Mouse (Mus musculus) neural tube, embryonic 12.5 days (tissue): ENCODE results near the gene Gm17455. TPM values are rescaled to one million over a fixed set of nuclear protein-coding genes. Genes with fewer than 3 reads are reported as not detected.

Source experiments
- ATAC-seq: fragments of 200-750 bp; cut with Nextera tagmentation; 2 replicates; pipeline ENCODE4 v1.8.0; 2017; ENCODE audit warnings: low read depth, mild to moderate bottlenecking, moderate TSS enrichment, moderate library complexity; ENCODE audit not compliant: low FRiP score
- H3K27ac ChIP-seq: fragments of 300-500 bp; sonication (generic); 2 replicates; pipeline ENCODE4 v1.5.1; 2016
- H3K27me3 ChIP-seq: fragments of 300-500 bp; sonication (generic); replicated peaks from 2 replicates; pipeline ENCODE4 v1.6.1; 2016; ENCODE audit warnings: mild to moderate bottlenecking
- H3K36me3 ChIP-seq: fragments of 300-500 bp; sonication (generic); 2 replicates; pipeline ENCODE4 v1.6.1; 2016; ENCODE audit warnings: mild to moderate bottlenecking
- H3K4me1 ChIP-seq: fragments of 300-500 bp; sonication (generic); 2 replicates; pipeline ENCODE4 v1.6.1; 2016
- H3K4me2 ChIP-seq: fragments of 300-500 bp; sonication (generic); replicated peaks from 2 replicates; pipeline ENCODE4 v1.6.1; 2016; ENCODE audit warnings: mild to moderate bottlenecking
- H3K4me3 ChIP-seq: fragments of 300-500 bp; sonication (generic); 2 replicates; pipeline ENCODE4 v1.5.1; 2016
- H3K9ac ChIP-seq: fragments of 300-500 bp; sonication (generic); 2 replicates; pipeline ENCODE4 v1.6.1; 2016; ENCODE audit warnings: mild to moderate bottlenecking
- H3K9me3 ChIP-seq: fragments of 300-500 bp; sonication (generic); 2 replicates; pipeline ENCODE4 v1.6.1; 2016; ENCODE audit warnings: mild to moderate bottlenecking
- WGBS: fragments of 180-500 bp; shearing (Covaris S2); methylation state at CpG from one replicate; pipeline ENCODE4 v1.1.7; 2016; 5-methylcytosine and 5-hydroxymethylcytosine counted together
- polyA plus RNA-seq: library from polyadenylated mRNA; unstranded; fragments of >200 nt; fragmentation: Nextera tagmentation; extraction: Ambion mirVana; gene quantifications from 2 replicates; pipeline ENCODE4 v1.2.1, GENCODE M21; 2016

Gm17455 gene
- 3.3 and 3.9 TPM in 2 replicates for polyA plus RNA-seq

DNA sequence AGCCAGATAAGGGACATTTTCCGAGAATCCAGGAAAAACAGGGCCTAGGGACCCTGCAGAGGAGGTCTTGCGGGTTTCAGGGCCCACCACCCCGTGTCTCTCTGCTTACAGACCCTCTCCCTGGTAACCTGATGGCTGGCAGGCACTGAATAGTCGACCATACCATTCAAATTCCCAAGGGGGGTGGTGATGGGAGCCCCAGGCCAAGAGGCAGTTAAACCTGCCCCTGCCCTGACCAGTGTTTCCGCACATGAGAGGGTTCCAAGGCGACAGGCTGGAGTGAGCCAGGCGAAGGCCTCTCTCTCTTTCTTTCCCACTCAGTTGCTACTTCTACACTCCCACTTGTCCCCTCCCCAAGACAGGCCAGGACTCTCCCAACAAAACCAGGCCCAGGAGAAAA lies at the start of gene Gm17455:
Gene Gm17455 (plus strand): TSS at position 278 of the 400 bp plus-strand sequence.
- no peaks in the 10 kb centered on the region for H3K36me3 ChIP-seq
- no peaks in the 10 kb centered on the region for H3K27me3 ChIP-seq
- no peaks in the 10 kb centered on the region for H3K9me3 ChIP-seq
- 43% methylated on average over 7 of the region's 7 CpGs for WGBS
- H3K9ac ChIP-seq = no peak within 1 kb of the TSS
- no peak within 1 kb of the TSS for H3K4me3 ChIP-seq
- no peak within 1 kb of the TSS for H3K4me2 ChIP-seq
- no peak for ATAC-seq
- peaks cover 13% of the 10 kb centered on the region; the same call in 1 of the 2 replicates for H3K4me1 ChIP-seq
- no peak within 1 kb of the TSS for H3K27ac ChIP-seq

DNA sequence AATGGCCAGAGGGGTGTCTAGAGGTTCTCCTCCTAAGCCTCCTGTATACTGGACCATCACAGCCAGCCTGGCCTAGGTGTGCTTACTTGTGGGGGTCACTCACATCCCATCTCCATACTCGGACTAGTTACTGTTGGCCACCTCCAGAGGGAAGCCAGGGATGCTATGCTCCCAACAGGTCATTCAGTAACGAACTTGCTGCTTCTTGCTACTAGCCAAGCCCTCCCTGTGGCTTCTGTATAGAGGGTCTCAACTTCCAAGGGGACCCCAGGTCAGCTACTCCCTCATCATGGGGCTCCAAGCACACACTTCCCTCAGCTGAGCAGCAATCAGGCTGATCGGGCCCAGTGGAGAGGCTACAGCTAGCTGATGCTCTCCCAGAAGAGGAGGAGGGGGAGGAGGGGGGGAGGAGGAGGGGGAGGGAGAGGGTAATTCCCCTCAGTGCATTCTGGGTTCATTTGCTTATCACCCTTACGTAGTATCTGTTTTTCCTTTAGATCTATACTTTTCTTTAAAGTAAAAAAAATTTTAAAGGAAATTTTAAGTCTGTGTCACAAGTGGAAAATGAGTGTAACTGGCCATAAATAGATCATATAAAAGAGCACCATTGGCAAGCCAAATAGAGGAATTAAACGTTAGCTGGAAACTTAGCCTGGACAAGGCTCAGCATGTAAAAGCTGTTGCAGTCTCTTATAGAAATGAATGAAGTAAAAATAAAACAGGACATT lies 49.3 kb upstream of the Gm17455 start:
- Histone ChIP-seq H3K9ac (no peak overlapping the region), H3K27ac (no peak overlapping the region), H3K9me3 (no peaks in the 10 kb centered on the region), H3K4me2 (peak overlapping the region; percentile 12; the same call in 1 of the 2 replicates), H3K4me3 (no peak overlapping the region), H3K4me1 (peaks cover 47% of the 10 kb centered on the region), H3K27me3 (peaks cover 13% of the 10 kb centered on the region), H3K36me3 (no peaks in the 10 kb centered on the region)
- ATAC-seq = no peak
- WGBS = 46% methylated on average over 5 of the region's 5 CpGs

DNA sequence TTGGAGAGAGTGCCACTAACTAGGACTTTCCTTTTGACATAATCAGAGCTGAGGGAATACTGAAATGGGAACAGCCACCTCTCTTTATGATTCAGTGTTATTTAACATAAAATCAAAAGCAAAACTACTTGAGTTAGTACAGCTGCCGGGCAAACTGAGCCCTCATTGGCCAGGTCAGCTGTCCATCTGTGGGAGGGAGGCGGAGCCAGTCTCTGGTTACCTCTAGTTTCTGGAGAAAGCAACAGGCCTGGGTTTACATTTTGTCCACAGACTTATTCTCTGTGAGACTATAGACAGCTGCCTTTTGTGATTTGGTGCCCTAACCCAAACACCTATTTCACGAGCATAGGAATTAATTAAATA lies 48.7 kb upstream of the Gm17455 start:
- Histone ChIP-seq H3K36me3 (no peaks in the 10 kb centered on the region), H3K27me3 (peaks cover 13% of the 10 kb centered on the region), H3K4me3 (no peak overlapping the region), H3K9ac (no peak overlapping the region), H3K4me2 (peak overlapping the region; percentile 12; the same call in 1 of the 2 replicates), H3K9me3 (no peaks in the 10 kb centered on the region), H3K27ac (0 out of 2 replicates have a peak overlapping the region, but pooled peaks have one; percentile 27), H3K4me1 (peaks cover 47% of the 10 kb centered on the region)
- WGBS = 56% methylated on average over 3 of the region's 3 CpGs
- ATAC-seq = 0 out of 2 replicates have a peak, but pooled peaks have one; percentile 11

DNA sequence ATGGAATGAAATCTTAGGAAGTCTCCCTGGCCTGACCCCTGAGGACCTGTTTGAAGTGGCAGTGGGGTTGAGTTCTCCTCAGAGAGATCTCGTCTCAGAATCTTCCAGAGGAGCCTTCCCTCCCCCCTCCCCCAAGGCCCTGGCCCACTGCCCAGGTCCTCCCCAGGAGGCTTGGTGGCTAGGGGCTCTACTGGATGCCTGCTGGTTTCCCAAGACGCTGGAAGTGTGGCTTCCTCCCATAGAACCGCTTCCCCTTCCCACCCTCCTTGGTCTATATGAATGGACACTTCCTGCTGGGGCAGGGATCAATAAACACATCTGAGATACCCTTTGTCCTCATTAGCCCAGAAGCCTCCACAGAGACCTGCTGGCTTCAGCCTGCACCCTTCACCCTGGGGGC lies 48.3 kb upstream of the Gm17455 start:
- H3K4me1 ChIP-seq = peaks cover 46% of the 10 kb centered on the region
- H3K4me2 ChIP-seq = peak overlapping the region; percentile 12; the same call in 1 of the 2 replicates
- 13% methylated on average over 3 of the region's 3 CpGs for WGBS
- H3K27me3 ChIP-seq = peaks cover 13% of the 10 kb centered on the region
- 0 out of 2 replicates have a peak, but pooled peaks have one; percentile 13 for ATAC-seq
- H3K9ac ChIP-seq = no peak overlapping the region
- H3K36me3 ChIP-seq = no peaks in the 10 kb centered on the region
- peak overlapping the region; percentile 27; the same call in 1 of the 2 replicates for H3K27ac ChIP-seq
- no peak overlapping the region for H3K4me3 ChIP-seq
- H3K9me3 ChIP-seq = no peaks in the 10 kb centered on the region

DNA sequence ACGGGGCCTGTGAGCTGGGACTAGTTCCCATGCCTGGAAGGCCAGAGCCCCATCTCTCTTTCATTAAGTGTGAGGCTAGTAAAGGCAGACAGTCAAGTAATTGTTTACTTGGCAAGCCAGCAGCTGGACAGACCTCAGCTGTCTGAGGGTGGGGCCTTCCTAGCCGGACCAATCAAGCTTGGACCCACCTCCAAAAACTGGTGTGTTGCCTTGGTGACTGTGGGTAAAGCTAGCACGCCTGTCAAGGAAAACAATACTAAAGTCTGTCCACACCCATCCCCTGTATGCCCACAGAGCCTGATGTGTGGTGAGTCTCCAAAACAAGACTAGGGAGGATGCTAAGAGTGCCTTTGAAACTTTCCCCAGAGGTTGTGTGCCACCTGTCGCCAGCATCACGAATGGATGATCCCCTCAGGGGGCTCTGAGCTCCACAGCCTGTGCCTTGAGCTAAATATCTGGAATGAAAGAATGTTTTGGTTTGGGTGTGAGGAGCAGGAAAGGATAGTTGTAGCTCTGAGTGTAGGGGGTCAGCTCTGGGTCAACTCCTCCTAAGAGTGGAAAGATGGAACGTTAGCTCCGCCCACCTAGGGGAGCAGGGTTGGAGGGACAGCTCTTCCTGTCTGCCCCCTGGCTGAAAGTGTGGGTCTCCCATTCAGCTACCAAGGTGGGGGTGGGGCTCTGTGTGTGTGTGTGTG lies 47.6 kb upstream of the Gm17455 start:
- H3K4me3 ChIP-seq = no peak overlapping the region
- H3K9ac ChIP-seq = no peak overlapping the region
- ATAC-seq = peak; percentile 65
- no peaks in the 10 kb centered on the region for H3K36me3 ChIP-seq
- H3K27ac ChIP-seq = peak overlapping the region; percentile 27; the same call in 1 of the 2 replicates
- 22% methylated on average over 7 of the region's 7 CpGs for WGBS
- H3K27me3 ChIP-seq = peaks cover 10% of the 10 kb centered on the region
- no peaks in the 10 kb centered on the region for H3K9me3 ChIP-seq
- peaks cover 39% of the 10 kb centered on the region for H3K4me1 ChIP-seq
- peak overlapping the region; percentile 12; the same call in 1 of the 2 replicates for H3K4me2 ChIP-seq

DNA sequence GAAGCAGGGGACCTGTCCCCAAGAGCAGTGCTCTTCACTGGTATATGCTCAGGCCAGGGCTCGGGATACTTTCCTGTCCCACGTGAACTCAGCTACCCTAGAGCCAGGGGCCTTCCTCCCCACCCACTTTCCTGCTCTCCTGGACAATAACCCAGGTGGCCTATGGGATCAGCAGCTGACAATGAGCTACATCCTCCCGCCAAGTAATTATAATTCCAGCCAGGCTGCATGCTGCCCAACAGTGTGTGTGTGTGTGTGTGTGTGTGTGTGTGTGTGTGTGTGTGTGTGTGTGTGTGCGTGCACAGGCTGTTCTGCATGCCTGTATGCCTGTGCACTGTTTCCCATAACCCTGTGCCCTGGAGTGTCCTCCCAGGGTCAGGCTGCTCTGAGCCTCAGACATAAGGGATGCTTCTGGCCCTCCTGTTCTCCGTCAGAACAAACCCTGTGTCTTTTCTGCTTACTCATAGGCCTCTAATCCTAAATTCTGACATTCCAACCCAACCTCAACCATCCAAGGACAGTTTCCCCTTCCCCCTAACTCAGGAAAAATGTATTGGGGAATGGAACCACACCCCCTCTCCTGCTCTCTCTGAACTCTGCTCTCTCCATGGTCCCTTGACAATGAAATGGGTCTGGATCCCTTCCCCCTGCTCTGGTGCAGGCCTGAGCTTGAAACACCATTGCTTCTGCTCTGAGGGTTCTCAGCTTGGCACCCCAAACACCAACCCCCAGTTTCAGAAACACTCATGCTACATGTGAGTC lies 46.1 kb upstream of the Gm17455 start:
- 56% methylated on average over 5 of the region's 5 CpGs for WGBS
- H3K36me3 ChIP-seq = no peaks in the 10 kb centered on the region
- peaks cover 30% of the 10 kb centered on the region for H3K4me1 ChIP-seq
- H3K9ac ChIP-seq = no peak overlapping the region
- 0 out of 2 replicates have a peak, but pooled peaks cover 1% of the 10 kb centered on the region for H3K27me3 ChIP-seq
- H3K4me3 ChIP-seq = no peak overlapping the region
- no peak overlapping the region for H3K27ac ChIP-seq
- no peak for ATAC-seq
- no peak overlapping the region for H3K4me2 ChIP-seq
- H3K9me3 ChIP-seq = no peaks in the 10 kb centered on the region

DNA sequence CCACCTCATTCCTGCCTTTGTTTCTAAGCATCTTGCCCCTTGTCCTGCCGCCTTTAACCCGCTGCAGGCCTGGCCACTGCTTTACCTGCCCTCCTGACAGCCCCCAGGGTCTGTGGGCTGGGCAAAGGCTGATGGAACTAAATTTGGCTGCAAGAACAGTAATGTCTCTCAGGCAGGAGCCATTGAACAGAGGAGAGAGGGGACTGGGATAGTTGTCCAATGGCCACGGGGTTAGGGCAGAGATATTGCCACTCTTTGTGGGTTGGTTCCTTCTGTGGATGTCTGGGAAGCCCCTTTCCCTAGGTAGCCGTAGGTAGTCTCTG lies 45.6 kb upstream of the Gm17455 start:
- no peak overlapping the region for H3K9ac ChIP-seq
- ATAC-seq = no peak
- peaks cover 30% of the 10 kb centered on the region for H3K4me1 ChIP-seq
- no peaks in the 10 kb centered on the region for H3K27me3 ChIP-seq
- 92% methylated on average over 4 of the region's 4 CpGs for WGBS
- H3K4me3 ChIP-seq = no peak overlapping the region
- H3K27ac ChIP-seq = no peak overlapping the region
- H3K36me3 ChIP-seq = no peaks in the 10 kb centered on the region
- no peak overlapping the region for H3K4me2 ChIP-seq
- no peaks in the 10 kb centered on the region for H3K9me3 ChIP-seq

DNA sequence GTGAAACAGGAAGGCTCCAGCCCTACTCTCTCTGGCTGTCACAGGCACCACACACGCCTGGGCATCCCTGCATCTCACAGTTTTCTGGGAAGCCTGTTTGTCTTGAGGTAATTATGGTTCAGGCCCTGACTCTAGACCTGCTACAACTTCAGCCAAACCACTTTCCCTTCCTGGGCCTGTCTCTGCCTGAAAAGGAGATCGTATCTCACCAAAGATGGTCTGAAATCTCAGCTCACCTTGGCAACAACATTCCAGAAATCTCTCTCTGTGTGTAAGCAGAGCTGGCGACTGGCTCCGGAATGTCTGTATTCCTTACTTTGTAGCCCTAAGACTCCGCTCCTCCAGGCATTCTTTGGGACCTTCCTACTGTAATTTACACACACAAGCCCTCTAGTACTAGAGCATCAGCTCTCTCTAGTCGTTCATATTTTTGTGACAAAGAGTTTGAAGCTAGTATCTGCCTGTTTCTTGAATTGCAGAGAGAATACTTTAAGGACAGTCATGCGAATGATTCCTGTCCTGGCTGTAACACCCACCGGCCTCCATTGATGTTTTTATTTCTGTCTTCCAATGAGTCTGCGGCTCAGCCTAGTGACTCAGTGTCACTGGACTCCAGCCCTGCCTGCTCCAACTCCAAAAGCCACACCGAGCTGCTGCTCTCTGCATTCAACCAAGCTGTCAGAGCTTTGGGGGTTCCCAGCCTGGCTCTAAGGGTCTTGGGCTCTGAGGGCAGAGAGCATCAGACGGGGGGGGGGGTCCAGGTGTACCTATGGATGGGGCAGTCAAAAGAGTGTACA lies 44.4 kb upstream of the Gm17455 start:
- 77% methylated on average over 11 of the region's 11 CpGs for WGBS
- Histone ChIP-seq H3K9ac (no peak overlapping the region), H3K36me3 (no peaks in the 10 kb centered on the region), H3K9me3 (no peaks in the 10 kb centered on the region), H3K4me3 (no peak overlapping the region), H3K4me2 (no peak overlapping the region), H3K4me1 (peaks cover 29% of the 10 kb centered on the region), H3K27me3 (no peaks in the 10 kb centered on the region), H3K27ac (no peak overlapping the region)
- ATAC-seq = no peak

DNA sequence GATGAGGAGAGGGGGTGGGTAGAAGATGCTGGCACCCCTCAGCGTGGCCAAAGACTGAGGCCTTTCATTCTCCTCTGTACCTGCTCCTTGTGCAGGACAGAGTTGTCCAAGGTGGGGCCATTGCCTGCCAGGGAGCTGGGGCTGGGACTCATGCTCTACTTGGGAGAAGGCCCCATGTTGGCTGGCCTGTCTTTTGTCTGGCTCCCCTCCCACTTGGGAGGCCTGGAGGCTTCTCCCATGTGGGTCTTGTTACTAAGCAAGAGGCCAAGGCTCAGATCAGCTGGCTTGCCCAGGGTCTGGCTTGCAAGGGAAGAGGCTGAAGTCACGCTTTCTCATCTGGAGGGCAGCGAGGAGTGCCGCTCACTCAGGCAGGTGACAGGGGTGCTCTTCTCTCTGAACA lies 42.1 kb upstream of the Gm17455 start:
- no peaks in the 10 kb centered on the region for H3K9me3 ChIP-seq
- H3K36me3 ChIP-seq = no peaks in the 10 kb centered on the region
- ATAC-seq = no peak
- WGBS = 86% methylated on average over 4 of the region's 4 CpGs
- no peak overlapping the region for H3K4me2 ChIP-seq
- H3K4me3 ChIP-seq = no peak overlapping the region
- no peak overlapping the region for H3K9ac ChIP-seq
- 0 out of 2 replicates have a peak, but pooled peaks cover 5% of the 10 kb centered on the region for H3K27me3 ChIP-seq
- H3K4me1 ChIP-seq = peaks cover 21% of the 10 kb centered on the region
- no peak overlapping the region for H3K27ac ChIP-seq

DNA sequence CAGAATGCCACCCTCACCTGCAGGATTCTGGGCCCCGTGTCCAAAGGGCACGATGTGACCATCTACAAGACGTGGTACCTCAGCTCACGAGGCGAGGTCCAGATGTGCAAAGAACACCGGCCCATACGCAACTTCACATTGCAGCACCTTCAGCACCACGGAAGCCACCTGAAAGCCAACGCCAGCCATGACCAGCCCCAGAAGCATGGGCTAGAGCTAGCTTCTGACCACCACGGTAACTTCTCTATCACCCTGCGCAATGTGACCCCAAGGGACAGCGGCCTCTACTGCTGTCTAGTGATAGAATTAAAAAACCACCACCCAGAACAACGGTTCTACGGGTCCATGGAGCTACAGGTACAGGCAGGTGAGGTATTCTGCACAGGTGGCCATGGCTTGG lies 41.6 kb upstream of the Gm17455 start:
- peaks cover 19% of the 10 kb centered on the region for H3K4me1 ChIP-seq
- ATAC-seq = no peak
- no peaks in the 10 kb centered on the region for H3K9me3 ChIP-seq
- H3K27me3 ChIP-seq = 0 out of 2 replicates have a peak, but pooled peaks cover 5% of the 10 kb centered on the region
- no peak overlapping the region for H3K4me2 ChIP-seq
- H3K27ac ChIP-seq = no peak overlapping the region
- H3K36me3 ChIP-seq = no peaks in the 10 kb centered on the region
- H3K9ac ChIP-seq = no peak overlapping the region
- 94% methylated on average over 14 of the region's 14 CpGs for WGBS
- no peak overlapping the region for H3K4me3 ChIP-seq

DNA sequence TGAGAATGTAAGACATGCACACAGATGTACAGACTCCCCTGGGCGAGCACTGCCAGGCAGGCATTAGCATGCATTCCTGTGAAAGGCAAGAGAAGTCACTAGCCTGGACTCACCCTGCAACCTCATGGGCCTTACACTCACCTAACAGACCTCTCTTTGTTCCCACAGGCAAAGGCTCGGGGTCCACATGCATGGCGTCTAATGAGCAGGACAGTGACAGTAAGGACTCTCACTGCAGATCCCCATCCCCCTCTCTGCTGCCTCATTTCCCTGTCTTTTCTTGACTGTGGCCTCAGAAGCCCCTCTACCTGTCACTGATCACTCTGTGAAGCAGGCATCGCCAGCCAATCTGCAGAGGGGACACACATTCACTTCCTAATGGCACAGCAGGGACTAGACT lies 40.8 kb upstream of the Gm17455 start:
- Histone ChIP-seq H3K27ac (no peak overlapping the region), H3K9me3 (no peaks in the 10 kb centered on the region), H3K27me3 (0 out of 2 replicates have a peak, but pooled peaks cover 5% of the 10 kb centered on the region), H3K36me3 (no peaks in the 10 kb centered on the region), H3K4me3 (no peak overlapping the region), H3K4me1 (peaks cover 11% of the 10 kb centered on the region), H3K4me2 (no peak overlapping the region), H3K9ac (no peak overlapping the region)
- ATAC-seq = no peak
- 51% methylated on average over 4 of the region's 4 CpGs for WGBS
